Mouse (Mus musculus): ENCODE results near the gene Kif5a.

Gene Kif5a

DNA sequence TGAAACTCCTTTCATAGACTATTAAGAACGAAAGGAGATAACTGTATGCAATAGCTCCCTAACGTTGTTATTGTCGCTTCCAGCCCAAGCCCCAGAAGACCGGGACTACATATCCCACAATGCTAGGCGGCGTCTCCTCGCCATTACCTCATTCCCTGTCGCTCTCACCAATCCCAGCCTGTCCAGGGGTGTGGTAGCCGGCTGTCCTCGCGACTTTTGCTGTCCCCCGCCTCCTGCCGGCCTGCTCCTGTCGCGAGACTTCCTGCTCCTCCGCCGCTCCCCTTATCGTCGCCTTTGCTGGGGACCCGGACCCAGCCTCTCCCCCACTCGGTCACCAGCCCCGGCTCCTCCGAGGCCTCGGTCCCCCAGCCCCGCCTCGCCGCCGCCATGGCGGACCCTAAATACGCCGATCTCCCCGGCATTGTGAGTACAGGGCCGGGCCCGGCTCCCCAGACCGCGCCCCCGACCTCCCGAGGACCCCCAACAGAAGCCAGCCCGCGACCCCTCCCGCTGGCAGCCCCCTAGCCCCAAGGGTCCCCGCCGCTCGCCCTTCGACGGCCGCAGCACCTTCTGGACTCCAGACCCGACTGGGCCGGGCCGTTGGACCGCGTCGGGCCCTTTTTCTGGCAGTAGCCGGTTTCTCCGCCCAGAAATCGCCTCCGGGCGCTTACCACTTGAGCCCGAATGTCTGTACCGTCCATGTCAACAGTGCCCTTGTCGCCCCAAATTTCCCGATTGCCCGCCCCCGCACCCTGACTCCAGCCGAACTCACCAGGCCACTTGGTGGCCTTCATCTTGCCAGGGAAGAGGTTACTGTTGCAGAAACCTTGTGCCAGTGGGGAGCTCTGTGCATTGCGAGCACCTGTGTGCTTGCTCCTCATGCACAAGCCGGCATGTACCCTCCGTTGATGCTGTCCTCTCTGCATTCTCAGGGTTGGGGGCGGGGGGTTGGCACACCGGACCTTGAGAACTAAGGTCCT, 3.3 kb upstream of the Kif5a start, which contains the start of gene Dctn2:
Dctn2 (plus strand) TSS at position 257 of the 980 bp plus-strand sequence.
- DNase-seq (ENCODE audit: inconsistent age in 2 of 2, low spot score in 1 of 2), result peak; percentile 97

DNA sequence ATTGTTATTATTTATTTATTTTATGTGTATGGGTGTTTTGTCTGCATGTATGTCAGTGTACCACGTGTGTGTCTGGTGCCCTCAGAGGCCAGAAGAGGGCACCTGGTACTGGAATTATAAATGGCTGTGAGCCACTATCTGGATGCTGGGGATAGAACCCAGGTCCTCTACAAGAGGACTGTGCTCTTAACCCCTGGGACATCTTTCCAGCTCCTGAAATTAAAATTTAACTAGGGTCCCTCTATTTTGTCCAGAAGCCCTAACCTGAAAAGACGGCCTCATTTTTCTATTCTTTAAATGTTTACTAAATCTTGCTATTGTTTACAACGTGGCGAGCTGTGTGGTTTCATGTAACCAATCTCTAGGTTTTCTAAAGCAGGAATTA, 2.6 kb upstream of the Kif5a start:
- no peak for DNase-seq (ENCODE audit: inconsistent age in 2 of 2, low spot score in 1 of 2)

DNA sequence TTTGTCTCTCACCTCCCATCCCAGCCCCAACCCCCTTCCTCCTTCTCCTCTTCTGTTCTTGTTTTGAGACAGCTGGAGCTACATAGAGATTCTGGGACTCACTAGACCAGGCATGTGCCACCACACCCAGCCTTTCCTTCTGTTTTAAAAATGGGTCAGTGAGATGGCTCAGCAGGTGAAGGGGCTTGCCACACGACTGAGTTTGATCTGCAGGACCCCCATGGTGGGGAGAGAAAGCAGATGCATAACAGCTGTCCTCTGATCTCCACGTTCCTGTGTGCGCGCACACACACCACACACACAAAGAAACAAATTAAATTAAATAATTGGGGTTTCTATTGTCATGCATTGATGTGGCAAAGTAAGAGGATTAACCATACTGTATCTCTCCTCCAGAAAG, 1.8 kb upstream of the Kif5a start:
- DNase-seq (ENCODE audit: inconsistent age in 2 of 2, low spot score in 1 of 2), result peak in 1 of 2 experiments; percentile 25

DNA sequence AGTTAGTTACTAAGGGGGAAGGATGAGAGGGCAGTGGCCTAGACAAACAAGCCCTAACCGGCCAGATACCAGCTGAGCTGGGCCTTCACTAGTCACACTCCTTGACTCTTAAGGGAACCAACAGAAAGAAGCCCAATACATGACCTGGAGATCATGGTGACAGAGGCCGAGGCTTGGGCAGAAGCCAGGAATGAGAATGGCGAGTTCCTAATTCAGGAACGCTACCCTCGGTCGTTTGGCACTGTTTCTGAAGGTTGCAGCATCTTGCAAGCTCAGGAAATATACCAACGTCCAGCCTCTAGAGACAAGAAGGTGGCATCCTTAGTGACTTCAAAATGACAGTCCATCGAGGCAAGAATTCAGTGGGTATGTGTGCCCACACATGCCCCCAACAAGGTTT, 1.2 kb upstream of the Kif5a start:
- peak in 1 of 2 experiments; percentile 52 for DNase-seq (ENCODE audit: inconsistent age in 2 of 2, low spot score in 1 of 2)

DNA sequence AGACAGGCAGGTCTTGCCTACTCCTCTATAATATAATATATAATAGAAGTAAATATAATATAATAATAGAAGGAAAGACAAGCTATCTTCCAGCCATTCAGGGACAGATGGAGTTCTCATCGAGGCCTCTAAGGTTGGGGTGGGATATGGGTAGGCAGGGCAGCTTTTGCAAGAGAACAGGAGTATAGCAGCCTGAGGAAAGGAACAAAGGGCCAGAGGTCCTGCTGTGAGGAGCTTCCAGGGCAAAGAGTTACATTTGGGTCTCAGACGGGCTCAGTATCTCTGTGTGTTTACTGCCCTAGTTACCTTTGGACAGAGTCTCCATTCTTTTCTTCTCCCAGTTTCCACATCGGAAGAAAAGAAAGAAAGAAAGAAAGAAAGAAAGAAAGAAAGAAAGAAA, 483 bp upstream of the Kif5a start:
- no peak for DNase-seq (ENCODE audit: inconsistent age in 2 of 2, low spot score in 1 of 2)

DNA sequence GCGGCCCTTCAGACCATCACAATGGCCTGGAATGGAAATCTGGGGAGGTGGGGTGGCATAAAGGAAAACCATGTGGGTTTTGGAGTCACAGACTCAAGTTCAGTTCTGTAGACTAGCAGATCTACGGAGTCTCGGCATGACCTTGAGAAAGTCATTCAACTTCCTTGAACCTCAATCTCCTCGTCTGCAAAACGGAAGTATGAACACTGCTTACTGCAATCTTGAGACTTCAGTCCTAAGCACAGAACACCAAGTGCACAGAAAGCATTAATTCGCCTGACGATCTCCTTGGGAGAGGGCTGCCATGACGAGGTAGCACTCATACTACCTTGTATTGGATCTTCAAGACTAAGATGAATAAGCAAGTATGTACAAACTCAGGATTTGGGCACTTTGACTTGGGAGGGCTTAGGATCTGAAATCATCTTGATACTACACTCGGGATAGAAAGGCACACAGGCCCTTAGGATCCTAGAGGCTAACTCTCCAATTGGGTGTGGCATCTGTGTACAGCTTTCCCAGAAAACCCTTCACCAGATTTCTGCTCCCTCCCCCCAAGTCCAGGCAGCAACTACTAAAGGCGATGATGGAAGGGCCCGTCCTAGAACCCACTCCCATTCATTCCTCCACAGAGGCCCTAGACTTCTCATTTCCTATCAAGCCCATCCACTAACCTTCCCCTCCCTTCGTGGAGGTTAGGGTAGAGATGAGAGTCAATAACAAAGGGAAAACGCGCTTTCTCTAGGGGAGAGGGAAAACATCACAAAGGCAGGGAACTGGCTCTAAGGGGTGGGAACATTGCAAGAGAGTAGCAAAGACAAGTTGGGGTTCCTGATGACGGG, 1.2 kb downstream of the Kif5a start:
- DNase-seq (ENCODE audit: inconsistent age in 2 of 2, low spot score in 1 of 2), result no peak

DNA sequence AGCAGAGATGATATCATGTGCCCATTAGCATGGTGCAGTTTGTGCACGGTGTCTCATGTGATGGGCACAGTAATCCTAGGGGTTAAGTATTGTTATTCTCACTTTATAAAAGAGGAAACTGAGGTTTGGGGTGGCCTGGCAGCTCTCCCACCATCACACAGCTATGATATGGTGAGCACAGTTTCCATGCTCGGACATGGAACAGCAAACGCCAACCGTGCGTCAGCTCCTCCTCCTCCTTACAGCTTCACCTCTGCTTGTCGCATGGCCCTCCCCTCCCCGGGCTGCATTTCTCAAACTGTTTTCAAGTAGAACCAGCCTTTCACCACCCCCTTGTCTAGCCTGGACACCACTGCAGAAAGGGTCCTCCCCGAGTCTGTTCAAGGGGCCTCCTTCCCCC, 4.7 kb downstream of the Kif5a start:
- no peak for DNase-seq (ENCODE audit: inconsistent age in 2 of 2, low spot score in 1 of 2)

DNA sequence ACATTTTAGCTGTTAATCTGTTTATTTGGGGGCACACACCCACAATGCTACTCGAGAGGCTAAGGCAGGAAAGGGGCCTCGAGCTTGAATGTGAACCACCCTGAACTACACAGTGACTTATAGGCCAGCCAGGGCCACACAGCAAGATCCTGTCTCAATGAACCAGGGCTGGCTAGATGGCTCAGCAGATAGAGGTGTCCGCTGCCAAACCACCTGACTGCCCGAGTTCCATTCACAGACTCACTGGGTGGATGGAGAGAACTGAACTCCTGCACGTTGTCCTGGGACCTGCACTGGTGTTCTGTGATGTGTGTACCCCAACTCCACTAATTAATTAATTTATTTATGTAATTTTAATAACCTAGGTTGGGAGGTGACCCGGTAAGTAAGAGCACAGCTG, 5.4 kb downstream of the Kif5a start:
- no peak for DNase-seq (ENCODE audit: inconsistent age in 2 of 2, low spot score in 1 of 2)

DNA sequence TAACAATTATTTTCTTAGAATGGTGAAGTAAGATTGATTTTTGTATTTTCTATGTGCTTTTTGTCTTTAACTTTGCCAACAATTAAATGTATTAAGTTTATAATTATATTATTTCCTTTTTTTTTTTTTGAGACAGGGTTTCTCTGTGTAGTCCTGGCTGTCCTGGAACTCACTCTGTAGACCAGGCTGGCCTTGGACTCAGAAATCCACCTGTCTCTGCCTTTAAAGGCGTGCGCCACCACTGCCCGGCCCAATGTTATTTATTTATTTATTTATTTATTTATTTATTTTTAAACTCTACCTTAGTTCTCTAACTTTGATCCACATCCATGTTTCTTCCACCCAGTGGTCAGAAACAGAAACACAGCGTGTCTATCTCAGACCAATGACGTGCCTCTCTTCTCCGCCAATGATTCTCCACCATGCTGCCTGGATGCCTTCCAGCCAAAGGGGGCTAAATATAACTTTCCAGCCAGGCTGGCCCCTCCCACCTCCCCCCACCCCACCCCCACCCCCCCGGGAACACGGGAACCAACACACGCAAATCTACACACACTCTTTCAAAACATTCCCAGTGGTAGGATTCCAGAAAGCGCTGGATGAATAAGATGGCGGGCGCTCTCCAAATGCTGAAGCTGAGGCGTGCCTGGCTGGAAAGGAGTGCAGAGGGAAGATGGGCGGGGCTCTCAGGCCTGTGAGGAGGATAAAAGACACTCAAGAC, 7.4 kb downstream of the Kif5a start:
- DNase-seq (ENCODE audit: inconsistent age in 2 of 2, low spot score in 1 of 2), result peak; percentile 45 to 82

DNA sequence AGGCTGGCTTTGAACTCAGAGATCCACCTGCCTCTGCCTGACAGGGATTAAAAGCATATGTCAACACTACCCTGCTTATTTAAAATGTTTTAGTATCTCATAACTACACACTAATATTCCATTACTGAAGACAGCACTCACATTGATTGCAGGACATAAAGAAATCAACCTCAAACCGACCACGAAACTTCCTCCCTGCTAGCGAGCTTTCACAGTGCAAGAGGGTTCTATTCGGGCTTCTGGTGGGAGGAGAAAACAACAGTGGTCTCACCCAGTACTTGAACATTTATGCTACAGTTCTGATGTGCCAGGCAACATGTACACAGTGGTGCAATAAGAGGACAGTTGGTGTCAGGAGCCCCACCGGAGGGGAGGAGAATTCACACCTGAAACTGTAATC, 12.3 kb downstream of the Kif5a start:
- no peak for DNase-seq (ENCODE audit: inconsistent age in 2 of 2, low spot score in 1 of 2)

DNA sequence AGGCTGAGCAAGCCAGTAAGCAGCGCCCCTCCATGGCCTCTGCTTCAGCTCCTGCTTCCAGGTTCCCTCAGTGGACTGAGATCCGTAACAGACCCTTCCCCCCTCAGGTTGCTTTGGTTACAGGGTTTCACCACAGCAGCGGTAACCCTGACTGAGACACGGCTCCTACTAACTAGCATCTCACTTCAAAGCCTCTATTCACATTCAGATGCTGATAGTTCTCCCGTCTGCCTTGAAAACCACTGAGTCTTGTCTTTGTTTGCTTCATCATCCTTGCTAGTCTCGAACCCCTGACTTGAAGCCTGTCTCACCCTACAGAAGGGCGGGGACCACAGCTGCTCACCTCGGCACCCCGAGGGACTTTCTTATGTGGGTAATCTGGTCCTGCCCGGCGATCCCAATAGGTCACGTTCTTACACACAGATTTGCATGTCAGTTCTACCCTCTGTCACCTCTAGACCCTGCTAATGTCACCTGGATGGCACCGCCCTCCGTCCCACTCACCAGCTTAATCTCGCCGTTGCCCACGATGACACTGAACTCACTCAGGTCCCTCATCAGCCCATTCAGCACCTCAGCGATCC, 24.8 kb downstream of the Kif5a start:
- DNase-seq (ENCODE audit: inconsistent age in 2 of 2, low spot score in 1 of 2), result no peak

DNA sequence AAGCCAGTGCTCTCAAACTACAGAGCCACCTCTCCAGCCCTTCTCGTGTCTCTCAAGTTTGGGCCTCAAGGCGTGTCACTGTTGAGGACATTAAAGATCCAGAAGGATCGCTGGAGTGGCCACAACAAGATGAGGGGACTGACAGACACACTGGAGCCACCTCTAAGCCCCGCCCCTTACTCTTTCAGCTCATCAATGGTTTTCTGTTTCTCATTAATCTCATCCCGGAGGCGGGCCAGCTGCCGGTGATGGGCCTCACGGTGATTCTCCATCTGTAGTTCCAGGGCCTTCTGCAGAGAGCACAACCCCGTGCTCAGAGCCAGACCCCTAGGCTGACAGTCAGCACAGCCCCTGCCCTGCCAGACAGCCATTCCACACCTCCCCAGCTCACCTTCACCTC, 26.6 kb downstream of the Kif5a start:
- no peak for DNase-seq (ENCODE audit: inconsistent age in 2 of 2, low spot score in 1 of 2)

DNA sequence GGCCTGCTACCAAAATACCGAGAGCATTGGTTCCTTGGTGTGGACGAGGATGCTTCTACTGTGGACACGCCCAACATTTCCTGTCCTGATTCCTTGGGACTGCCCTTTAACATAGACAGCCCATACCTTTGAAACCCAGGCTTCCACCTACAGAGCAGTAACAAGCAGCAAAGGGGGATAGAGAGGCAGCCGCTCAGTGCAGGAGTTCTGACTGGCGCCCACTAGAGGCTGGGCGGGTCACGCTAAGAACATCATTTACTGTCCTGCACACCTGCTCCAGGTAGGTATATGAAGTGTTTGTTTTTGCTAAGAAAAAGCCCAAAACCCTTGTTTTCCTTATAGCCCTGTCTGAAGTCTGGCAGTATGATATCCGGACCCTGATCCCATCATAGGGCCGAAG, 30.0 kb downstream of the Kif5a start:
- no peak for DNase-seq (ENCODE audit: inconsistent age in 2 of 2, low spot score in 1 of 2)

DNA sequence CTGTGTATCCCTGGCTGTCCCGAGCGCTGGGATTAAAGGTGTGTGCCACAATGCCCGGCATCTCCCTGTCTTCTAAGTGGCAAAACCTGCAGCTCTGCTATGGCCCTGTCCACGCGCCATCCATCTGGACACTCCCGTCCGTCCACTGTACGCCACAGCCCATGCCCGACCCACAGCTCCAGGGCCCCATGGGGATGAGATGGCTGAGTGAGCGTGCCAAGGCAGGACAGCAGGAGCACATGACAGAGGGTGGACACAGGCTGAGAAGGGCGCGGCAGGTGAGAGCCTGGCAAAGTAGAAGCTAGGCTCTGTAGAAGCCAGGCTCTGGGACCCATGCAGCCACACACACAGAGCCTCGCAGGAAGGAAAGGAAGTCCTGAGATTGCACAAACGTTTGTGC, 31.4 kb downstream of the Kif5a start:
- DNase-seq (ENCODE audit: inconsistent age in 2 of 2, low spot score in 1 of 2), result no peak

DNA sequence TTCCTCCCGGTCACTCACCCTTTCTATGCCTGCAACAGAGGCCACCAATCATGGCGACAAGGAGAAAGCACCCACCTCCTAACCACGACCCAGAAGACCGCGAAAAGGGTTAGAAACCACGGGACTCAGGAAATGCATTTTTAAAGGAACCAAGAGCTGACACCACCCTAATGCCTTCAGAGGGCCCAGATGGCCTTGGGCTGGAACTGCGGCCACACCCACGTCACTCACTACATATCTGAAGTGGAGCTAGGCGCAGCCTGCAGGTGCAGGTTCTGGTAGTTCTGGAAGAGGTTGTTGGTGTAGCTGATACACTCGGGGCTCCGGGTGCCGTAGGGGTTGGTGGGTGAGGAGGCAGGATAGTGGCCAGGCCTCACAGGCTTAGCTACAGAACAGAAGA, 32.5 kb downstream of the Kif5a start:
- no peak for DNase-seq (ENCODE audit: inconsistent age in 2 of 2, low spot score in 1 of 2)

DNA sequence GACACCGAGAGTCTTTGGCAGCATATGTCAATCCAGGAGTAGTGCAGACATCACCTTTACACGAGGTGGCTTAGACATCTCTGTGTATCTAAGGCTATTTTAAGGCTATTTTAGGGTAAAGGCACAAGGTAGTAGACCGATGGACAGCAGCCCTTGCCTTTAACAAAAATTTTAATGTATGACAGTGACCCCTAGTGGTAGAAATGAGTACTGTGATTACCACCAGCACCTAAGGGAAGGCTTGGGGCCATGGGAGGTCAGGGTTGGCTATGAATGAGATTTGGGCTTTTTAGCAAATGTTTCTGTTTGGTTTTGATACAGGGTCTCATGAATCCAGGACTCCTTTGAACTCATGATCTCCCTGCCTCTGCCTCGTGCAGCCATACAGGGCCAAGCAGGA, 34.3 kb downstream of the Kif5a start:
- DNase-seq (ENCODE audit: inconsistent age in 2 of 2, low spot score in 1 of 2), result peak; percentile 29 to 90

DNA sequence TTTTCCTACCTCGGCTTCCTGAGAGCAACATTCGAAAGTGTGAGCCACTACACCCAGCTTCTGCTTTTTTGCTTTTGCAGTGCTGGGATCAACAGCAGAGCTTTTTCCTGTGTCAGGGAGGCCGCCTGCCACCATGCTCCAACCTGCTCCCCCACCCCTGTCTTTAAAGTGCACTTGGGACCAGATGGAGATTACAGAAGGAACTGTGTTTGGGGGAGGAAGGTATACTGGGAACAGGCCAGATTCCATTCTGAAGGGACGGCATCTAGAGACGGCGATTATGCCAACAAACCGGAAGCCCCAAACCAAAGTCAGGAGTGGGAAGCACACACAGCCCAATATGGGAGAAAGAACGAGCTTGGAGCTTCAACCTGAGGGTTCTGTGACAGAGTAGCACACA, 36.0 kb downstream of the Kif5a start:
- no peak for DNase-seq (ENCODE audit: inconsistent age in 2 of 2, low spot score in 1 of 2)

DNA sequence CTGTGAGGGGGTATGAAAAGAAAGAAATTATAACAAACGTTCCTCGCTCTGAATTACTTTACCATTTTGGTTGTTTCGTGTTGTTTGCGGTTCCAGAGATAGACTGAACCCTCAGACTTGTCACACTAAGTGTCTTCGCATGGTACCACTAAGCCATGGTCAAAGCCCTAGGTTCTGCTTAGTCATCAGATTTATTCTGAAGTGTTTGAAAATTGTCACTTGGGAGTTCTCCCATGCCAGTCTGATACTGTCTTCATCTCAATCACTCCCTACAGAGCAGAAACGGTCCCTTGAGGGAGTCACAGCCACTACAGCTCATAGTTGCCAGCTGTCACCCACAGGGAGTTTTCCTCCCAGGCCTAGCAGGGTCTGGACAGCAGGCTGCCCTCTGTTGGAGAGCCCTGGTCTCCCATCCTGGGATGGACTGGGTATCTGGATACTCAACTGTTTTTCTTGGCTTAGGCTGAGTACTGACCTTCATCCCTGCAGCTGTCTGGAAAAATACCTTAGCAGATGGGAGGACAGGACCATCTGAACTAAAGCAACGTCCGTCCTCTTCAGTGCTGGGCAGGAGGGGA, 36.7 kb downstream of the Kif5a start:
- peak; percentile 55 to 83 for DNase-seq (ENCODE audit: inconsistent age in 2 of 2, low spot score in 1 of 2)

DNA sequence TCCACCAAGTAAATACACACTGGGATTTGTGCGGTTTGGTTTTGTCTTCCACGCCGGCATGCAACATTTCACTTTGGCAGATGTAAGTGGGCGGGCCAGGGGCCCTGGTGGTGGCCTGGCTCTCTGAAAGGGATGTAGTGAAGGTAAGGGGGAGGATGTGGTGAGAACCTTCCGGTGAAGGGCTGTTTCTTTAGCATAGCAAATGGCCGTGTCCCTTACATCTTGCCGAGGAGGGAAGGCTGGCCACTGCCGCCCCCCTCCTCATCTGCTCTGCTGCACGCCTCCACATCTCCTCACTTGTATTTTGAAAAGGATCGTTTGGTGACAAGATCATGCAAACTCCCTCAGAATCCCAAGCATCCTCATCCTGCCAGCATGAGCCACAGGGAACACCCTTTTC, 37.4 kb downstream of the Kif5a start:
- no peak for DNase-seq (ENCODE audit: inconsistent age in 2 of 2, low spot score in 1 of 2)

DNA sequence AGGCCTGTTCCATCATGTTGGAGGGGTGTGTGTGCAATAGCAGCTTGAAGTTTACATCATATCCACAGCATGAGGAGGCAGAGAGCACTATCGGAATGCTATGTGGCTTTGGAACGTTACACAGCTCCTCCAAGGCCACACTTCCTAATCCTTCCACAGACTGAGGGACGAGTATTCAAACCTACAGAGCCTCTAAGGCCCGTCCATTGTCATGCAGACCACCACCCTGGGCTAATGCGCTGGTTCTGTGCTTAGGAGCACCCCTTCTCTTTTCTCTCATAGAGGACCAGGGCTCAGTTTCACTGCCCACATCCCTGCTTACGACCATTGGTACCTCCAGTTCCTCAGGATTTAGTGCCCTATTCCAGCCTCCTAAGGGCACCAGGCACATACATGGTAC, 37.9 kb downstream of the Kif5a start:
- DNase-seq (ENCODE audit: inconsistent age in 2 of 2, low spot score in 1 of 2), result no peak

DNA sequence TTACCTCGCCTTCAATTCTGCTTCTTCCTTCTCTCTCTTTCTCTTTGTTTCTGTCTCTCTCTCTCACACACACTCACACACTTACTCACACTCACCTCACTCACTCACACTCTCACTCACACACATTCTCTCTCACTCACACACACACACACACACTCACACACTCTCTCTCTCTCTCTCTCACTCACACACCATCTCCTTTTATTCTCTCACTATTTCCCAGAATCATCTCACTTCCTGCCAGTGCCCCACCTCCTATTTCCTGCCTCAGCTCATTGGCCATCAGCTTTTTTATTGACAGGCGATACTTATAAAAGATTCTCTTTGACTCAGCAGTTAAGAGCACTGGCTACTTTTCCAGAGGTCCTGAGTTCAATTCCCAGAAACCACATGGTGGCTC, 44.8 kb downstream of the Kif5a start:
- DNase-seq (ENCODE audit: inconsistent age in 2 of 2, low spot score in 1 of 2), result no peak
